Mouse (Mus musculus) lung, postnatal 36 days (tissue): ENCODE data around the gene Vgll1.

Source experiments
- DNase-seq: peaks from one replicate; pipeline ENCODE4 v3.0.0; 2022; ENCODE audit warnings: mixed read lengths

The Vgll1 gene

DNA sequence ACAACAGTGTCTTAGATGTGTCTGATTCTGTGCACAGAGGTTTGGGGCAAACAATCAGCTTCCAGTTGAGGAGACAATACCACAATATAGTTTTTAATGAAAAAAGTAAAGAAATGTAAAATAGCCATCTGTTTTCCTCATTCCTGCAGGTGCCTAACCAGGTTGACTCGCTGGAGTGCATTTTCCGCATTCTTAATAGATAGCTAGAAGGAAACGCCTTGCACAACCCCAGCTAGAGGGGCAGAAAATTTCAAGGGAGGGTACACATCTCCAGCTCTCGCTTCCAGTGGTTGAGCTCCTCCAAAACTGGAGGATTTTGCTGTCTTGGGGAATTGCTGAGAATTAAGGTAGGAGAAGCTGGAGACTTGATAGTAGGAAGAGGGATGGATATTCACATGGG lies at the start of gene Vgll1:
Gene Vgll1 (plus strand): TSS at position 301 of the 400 bp plus-strand sequence.
- DNase-seq = no peak

DNA sequence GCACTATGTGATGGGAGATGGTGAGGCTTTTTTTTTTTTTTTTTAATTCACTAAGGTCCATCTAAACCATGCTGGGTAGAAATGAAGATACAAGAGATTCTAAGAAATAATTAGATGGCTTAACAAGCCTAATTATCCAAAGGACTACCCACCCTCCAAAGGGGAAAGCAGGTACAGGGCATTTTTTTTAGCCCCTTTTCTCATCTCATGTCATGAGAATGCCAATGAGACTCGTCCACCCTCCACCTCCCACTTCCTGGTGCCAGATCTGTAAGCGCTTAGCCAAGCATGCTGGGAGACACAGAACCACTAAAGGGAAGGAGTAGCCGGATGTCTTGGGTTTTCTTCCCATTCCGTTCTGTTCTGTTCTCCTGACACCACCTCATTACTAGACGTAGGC lies 45.1 kb upstream of the Vgll1 start, which contains the start of gene Brs3:
Gene Brs3 (plus strand): TSS at position 301 of the 400 bp plus-strand sequence.
- DNase-seq = no peak

DNA sequence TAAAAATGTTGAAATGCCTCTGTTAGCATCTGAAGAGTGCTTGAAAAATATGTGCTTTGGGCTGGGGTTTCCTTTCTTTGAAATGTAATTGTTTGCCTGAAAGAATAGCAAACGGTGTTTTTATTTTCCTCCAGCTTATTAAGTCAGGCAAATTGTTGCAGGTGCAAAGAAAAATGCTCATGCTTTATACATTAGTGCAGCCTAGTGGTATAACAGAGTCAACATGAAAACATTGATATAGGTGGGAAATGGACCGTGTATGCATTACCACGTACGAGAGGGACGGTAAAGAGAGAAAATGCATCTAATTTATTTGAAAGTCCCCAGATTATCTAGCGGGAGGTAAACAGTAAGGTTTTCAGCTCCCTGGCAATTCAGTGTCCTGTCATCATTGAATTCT lies 44.0 kb upstream of the Vgll1 start:
- DNase-seq = no peak

DNA sequence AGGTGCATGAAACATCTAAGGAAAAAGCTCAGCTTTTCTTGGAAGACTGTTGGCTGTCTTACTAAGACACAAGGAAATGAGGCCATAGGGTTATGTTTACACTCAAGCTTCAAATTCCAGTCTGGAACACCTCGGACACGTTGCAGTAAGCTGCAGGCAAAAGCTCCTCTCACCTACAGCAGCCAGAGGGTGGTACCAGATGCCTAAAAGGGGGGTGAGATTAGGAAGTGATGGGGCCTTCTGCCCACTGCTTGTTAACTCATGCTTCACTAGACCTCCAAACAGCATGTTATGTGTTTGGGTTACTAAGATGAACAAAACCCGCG lies 35.1 kb upstream of the Vgll1 start:
- no peak for DNase-seq

DNA sequence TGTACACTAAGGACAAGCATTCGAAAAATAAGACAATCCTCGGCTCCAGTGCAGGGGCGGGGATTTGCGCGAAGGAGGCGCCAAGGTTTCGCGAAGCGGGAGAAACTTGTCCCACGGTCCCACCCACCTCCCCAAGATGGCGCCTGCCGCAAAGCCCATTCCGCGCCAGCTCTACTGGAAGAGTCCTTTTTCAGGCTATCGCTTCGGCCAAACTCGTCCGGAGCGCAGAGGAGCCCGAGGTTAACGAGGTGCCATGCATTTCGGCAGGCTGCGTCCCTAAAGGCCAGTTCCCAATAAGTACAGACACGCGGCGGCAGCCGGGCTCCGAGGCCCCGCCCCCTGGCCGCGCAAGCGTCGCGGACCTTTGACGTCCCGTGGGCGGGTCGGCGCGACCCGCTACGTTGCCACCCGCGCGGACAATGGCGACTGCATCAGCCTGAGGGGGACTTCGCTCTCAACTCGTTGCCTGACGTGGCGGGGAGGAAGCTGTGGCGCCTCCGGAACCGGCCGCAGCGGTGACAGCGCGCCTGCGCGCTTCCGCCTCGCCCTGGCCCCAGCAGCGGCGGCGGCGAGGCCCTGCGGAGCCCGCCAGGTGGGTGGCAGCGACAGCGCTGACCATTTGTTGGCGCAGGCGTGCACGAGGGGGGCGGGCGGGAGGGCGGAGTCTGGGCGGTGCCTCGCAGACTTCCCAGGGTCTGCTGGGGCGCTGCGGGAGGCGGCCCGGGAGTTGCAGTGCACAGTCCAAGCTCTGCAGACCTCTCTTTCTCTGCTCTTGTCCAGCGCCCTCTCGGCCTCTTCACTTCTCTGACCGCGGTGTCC lies 34.5 kb upstream of the Vgll1 start, which contains the start of gene Htatsf1:
Gene Htatsf1 (plus strand): TSS at position 410 of the 819 bp plus-strand sequence.
- peak; percentile 78 for DNase-seq

DNA sequence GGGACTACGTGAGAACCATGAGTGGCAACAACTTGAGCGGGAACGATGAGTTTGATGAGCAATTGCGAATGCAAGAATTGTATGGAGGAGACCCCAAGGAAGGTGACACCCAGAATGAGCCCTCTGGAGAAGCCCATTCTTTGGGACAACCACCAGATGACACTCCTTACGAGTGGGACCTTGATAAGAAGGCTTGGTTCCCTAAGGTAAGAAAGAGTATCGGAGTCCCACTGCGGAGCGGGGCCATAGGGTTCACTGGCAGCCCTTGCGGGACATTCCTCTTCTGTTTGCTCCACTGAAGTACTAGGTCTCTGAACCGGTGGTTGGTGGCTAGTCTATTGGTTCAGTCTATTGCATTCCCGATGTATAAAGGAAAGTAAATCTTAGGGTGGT lies 33.9 kb upstream of the Vgll1 start:
- DNase-seq = no peak

DNA sequence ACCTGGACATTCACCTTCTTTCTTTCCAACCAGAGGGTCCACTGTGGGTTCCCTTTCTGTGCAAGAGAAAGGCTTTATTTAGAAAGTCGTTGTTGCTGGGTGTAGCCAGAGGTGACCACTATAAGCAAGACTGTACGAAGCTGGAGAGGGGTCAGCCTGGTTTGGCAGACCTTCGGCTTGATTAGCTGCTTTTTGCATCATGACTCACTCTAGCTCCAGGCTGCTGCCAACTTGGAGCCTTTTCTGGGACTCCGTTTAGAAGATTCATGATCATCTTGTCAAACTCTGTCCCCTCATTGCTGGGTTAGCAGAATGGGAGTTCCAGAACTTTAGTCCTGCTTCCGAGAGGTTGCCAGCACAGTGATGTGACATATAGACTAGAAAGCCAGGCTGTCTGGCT lies 6.4 kb upstream of the Vgll1 start:
- DNase-seq = peak; percentile 2

DNA sequence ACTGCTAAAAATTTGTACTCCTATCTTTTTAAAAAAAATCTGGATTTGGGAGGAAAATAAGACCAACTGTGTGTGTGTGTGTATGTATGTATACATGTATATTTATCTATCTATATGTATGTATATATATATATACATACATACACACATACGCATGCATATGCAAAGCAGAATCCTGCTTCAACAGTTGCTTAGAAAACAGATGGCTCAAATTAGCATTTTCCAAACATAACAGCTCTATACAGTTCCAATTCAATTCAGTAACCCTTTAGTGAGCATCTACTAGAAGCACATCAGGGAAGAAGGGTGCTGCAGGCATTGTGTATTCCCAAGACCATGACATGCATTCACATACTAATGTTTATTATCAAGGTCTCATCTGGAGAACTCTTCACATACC lies 15.5 kb downstream of the Vgll1 start:
- DNase-seq = no peak

DNA sequence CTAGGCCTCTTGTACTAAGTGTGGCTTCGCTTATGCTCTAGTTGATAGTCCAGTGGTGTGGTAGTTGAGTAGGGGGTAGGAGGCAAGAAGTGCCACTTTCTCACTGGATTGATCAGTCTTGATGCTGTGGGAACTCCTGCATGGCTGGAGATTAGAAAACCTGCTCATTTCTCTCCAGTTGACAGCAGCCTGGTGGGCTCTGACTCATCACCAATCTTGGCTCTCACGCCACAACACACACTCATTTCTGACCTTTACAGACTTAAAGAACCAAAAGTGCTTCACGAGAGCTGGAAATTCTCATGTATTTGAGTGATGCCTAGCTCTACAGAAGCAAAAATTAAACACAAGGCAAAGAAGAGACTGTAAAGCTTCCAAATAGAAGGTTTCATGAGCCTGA lies 19.1 kb downstream of the Vgll1 start:
- no peak for DNase-seq

DNA sequence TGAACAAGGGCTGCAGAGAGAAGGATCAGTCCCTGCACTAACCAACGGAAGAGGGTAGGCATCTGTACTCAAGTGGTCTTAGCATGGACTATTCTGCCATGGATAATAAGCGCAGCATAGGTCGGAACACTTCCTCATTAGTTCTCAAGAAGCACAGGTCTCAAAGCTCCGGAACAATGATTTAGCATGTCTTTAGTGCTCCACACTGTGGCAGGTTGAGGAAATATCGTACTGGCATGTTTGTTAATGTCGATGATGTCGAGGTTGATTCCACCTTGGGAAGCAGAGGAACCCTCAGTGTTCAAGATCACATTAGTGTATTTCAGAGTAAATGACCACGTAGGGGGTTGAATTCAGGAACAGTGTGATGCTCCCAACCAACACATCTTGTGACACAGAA lies 30.2 kb downstream of the Vgll1 start:
- DNase-seq = no peak

DNA sequence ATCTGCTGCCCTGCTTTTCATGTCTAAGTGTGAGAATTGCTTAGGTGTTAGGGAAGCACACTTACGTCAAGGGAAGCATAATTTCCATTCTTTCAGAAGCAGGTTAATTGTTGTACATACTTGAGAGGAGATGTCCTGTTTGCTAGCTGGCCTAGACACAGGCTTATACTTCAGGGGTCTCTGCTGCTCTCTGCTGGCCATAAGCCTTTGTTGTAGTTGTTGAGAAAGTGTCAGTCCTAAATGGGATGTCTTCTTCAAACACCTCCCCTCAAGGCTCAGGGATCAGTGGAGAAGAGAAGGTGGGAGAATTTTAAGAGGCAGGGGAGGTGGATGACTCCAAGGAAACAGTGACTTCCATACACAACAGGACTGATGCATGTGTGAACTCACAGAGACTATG lies 32.9 kb downstream of the Vgll1 start:
- DNase-seq = no peak

DNA sequence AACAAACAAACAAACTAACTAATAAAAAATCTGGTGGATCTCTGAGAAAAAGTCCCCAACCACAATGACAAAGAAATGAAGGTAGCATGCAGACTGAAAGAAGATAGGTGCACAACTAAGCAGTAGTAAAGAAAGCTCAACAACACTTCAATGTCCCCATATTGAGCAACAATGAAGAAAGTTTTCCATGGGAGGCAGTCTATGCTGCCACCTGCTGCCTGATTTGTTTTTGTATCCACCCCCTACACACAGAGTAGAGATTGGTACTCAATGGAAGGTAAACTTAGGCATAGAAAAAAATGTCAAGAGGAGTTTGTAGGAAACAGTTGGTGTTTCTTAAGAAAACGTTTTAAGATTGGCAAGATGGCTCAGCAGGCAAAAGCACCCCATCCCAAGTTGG lies 42.7 kb downstream of the Vgll1 start:
- DNase-seq = no peak

DNA sequence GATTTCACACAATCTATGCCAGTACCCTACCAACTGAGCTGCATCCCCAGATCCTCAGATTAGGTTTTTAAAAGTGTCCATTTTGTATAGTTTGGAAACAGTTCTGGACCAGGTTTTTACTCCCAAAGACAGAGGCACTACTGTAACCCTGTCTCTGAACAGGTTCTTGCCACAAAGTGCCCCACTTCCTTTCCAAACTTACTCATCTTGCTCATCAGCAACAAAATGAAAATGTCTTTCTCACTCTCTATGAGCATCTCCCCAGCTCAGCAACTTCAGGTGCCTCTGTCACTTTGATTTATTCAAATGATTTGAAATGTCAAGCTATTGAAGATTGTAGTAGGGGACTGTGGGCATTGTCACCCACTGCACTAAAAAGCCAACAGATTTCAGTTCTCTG lies 49.7 kb downstream of the Vgll1 start:
- DNase-seq = no peak

DNA sequence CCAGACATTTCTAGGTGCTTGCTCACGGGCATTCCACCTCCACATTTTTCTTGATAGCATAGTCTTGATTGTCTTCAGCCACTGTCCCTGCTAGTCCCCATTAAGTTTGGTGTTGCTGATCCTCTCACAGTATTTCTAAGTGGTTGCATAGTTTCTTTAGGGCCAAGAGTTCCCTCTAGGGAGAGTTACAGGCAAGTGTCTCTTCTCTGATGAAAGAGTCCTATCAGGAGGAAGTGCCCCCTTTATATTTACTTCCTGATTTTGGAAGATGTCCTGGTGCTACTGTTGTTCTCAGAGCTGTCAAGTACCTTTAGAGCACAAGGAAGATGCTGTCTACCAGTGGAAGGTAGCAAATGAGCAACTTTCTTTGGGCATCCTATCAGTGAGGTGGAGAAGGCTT lies 65.6 kb downstream of the Vgll1 start:
- no peak for DNase-seq
